Mouse (Mus musculus) gastrocnemius, adult 2 months (tissue): ENCODE measurements around the gene Qtrt1. TPM values are rescaled to one million over a fixed set of nuclear protein-coding genes. Genes with fewer than 3 reads are reported as not detected.
"Not testable (repeated sequence)": the region's sequence is repeated elsewhere in the genome, so short reads cannot be mapped to it uniquely, and the experiment has no call there.

Experiments used
- DNase-seq: peaks from one replicate; pipeline ENCODE4 v3.0.0; 2022
- H3K27ac ChIP-seq: fragments of 200-600 bp; 2 replicates; pipeline ENCODE4 v1.8.1; 2022; ENCODE audit warnings: mild to moderate bottlenecking
- H3K4me3 ChIP-seq: fragments of 200-600 bp; 2 replicates; pipeline ENCODE4 v1.8.1; 2022; ENCODE audit warnings: mild to moderate bottlenecking, moderate library complexity
- CTCF ChIP-seq: fragments of 200-600 bp; IDR thresholded peaks from 2 replicates; pipeline ENCODE4 v1.8.1; 2022; ENCODE audit warnings: antibody characterized with exemption, mild to moderate bottlenecking, moderate library complexity
- intact Hi-C: fragments of 180-260 bp; cut with DNase I; formaldehyde crosslinking; loops from one replicate; pipeline ENCODE4 v1.15.1; 2025
- total RNA-seq, 2 experiments: library from RNA; stranded (reverse); gene quantifications; 2 replicates each; pipeline ENCODE4 v1.2.3; 2021

Gene Qtrt1
- total RNA-seq, 2 experiments from 2014 or later: 7.0 to 8.4 TPM

DNA sequence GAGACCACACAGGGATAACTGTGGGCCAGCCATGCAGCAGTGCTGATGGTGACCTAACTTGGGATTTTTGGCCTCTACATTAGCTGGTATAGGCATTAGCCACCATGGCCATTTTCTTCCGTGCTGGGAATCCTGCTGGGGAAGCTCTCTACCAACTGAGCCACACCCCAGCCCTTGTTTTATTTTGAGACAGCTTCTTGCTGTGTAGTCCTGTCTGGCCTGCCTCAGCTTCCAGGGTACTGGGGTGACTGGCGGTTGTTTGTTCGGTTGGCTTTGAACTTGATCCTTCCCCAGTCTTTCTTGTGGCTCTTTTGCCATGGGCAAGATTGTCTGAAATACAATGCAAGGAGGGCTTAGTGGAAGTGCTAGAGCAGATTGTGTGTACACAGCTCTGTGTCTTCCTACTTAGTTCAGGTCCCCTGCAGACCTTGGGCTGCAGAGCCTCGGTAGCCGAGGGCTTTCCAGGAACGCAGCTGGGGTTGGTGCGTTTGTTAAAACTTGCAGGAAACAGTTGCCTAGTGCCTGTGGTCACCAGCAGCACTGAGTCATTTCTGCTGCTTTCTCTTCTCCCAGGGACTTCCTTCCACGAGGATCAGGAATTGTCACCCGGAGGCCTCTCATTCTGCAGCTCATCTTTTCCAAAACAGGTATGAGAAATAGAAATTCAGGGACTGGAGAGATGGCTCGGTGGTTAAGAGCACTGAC lies 45.4 kb downstream of the Qtrt1 start:
- H3K4me3 ChIP-seq: no peak overlapping the region
- no peak for TF ChIP-seq CTCF
- peak overlapping the region; percentile 28; the same call in 1 of the 2 replicates for H3K27ac ChIP-seq
- DNase-seq: no peak
- intact Hi-C loops: no loop called here

DNA sequence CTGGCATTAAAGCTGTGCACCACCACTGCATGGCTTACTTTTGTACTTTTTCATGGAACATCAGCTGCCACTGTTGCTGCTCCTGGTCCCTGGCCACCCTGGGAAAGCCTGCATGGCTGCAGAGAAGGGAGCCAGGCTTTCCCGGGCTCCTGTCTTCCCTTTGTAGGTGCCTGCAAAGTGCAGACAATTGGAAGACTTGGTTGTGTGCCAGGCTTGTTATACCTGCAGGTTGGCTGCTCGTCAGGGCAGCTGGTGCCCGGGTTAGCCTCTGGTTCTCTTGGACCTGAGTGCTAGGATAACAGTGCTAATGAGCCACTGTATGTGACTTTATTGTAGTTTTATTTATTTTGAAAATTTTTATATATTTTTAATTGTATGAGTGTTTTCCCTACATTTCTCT lies 47.2 kb downstream of the Qtrt1 start:
- intact Hi-C loops: no loop called here
- TF ChIP-seq CTCF: no peak
- Histone ChIP-seq H3K27ac (no peak overlapping the region), H3K4me3 (no peak overlapping the region)
- DNase-seq: no peak

DNA sequence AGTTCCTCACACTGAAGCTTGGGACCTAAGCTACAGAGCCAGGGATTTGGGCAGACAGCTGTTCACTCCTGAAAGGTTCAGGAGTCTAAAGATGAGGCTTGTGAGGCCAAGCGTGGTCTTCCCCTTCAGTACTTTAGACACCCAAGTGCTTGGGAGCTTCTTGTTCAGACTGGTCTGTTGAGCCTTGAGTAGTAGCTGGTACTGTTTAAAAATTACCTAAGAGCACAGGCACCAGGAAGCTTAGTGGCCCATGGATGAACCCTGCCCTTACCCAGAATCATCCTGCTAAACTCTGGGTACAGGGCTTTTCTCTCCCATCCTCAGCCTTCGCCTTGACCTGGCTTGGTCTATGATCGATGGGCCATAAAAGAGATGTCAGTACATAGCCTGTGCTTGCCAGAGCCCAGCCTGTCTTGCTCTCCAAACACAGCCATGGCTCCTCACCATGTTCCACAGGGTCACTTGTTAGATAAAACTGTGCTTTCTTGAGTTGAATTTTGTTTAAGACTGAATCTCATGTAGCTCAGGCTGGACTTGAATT lies 48.8 kb downstream of the Qtrt1 start:
- Histone ChIP-seq H3K4me3 (no peak overlapping the region), H3K27ac (0 out of 2 replicates have a peak overlapping the region, but pooled peaks have one; percentile 6)
- no peak for TF ChIP-seq CTCF
- no peak for DNase-seq
- intact Hi-C loops: no loop called here

DNA sequence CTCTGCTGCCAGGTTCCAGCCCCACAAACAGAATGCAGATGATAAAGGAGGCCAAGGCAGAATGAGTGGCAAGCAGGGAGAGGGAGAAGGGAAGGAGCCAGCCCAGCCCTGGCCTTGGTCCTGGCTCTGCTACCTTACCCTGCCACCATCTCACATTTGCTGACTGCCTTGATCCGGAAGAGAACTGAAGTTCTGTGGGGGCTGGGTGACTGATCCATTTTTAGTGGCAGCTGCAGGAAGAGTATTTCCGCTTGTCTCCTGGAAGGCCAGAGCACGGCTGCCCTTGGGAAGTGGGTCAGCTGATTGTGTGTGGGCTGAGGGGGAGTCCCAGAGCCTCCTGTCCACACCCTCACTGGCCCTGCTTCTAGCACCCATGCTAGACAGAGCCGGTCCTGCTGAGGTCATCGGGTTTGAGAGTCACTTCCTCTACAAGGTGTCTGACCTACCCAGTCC lies 51.5 kb downstream of the Qtrt1 start:
- intact Hi-C loops: loop anchor here (2.0 kb wide), 1 partner anchor 38 kb away; the partner anchor contains the start of gene Dnm2
- peak overlapping the region; percentile 95 for H3K27ac ChIP-seq
- TF ChIP-seq CTCF: no peak
- H3K4me3 ChIP-seq: peak overlapping the region; percentile 53
- DNase-seq: peak; percentile 84

DNA sequence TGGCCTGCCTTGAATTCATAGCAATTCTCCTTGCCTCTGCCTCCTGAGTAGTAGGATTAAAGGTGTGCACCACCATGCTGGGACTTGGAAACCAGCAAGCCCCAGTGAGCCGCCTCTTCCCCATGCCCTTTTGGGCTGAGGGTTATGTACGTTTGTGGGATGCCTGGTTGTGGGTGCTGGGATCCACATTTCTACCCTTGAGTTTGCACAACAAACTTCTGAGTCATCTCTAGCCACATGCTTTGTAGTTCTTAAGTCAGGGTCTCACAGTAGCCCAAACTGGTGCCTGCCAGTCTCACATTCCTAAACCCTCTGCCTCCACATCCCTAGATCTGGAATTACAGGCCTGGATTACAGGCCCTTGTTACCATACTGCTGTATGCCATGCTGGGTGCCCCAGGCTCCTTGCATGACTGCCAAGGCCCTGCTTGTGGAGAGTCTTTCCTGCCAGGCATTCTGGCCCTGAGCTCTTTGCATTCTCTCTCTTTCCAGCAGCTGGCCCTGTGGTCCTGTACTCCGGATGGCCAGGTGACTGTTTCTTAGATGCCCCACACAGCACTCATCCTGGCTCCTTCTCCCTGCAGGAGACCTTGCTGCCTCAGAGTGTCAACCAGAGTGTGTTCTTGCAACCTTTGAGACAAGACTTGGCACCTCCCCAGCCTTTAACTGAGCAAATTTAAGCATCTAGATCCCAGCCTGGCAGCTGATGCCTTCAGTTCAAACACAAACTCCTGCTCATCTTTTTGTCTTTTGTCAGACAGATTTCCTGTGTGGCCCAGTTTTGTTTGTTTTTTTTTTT lies 52.3 kb downstream of the Qtrt1 start:
- TF ChIP-seq CTCF: no peak

DNA sequence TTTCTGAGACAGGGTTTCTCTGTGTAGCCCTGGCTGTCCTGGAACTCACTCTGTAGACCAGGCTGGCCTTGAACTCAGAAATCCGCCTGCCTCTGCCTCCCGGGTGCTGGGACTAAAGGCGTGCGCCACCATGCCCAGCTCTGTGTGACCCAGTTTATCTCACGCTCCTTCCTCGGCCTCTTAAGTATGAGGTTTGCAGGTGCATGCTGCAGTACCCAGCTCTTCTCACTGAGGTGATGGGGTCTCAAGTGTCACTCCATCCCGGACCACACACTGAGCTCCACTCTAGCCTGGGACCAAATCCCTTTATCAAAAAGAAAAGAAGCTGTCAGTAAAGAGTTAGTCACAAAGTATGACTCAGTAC lies 52.9 kb downstream of the Qtrt1 start:
- H3K4me3 ChIP-seq, DNase-seq, intact Hi-C loops: not testable (repeated sequence)
- H3K27ac ChIP-seq: peak overlapping the region; percentile 95; the same call in 1 of the 2 replicates

More for the DNA sequence above, 52.3 kb downstream of the Qtrt1 start:
- intact Hi-C loops: loop anchor here (2.0 kb wide), 1 partner anchor 39 kb away; the partner anchor contains the start of gene Dnm2
- Histone ChIP-seq H3K27ac (peak overlapping the region; percentile 95), H3K4me3 (peak overlapping the region; percentile 53)
- peak; percentile 39 for DNase-seq

DNA sequence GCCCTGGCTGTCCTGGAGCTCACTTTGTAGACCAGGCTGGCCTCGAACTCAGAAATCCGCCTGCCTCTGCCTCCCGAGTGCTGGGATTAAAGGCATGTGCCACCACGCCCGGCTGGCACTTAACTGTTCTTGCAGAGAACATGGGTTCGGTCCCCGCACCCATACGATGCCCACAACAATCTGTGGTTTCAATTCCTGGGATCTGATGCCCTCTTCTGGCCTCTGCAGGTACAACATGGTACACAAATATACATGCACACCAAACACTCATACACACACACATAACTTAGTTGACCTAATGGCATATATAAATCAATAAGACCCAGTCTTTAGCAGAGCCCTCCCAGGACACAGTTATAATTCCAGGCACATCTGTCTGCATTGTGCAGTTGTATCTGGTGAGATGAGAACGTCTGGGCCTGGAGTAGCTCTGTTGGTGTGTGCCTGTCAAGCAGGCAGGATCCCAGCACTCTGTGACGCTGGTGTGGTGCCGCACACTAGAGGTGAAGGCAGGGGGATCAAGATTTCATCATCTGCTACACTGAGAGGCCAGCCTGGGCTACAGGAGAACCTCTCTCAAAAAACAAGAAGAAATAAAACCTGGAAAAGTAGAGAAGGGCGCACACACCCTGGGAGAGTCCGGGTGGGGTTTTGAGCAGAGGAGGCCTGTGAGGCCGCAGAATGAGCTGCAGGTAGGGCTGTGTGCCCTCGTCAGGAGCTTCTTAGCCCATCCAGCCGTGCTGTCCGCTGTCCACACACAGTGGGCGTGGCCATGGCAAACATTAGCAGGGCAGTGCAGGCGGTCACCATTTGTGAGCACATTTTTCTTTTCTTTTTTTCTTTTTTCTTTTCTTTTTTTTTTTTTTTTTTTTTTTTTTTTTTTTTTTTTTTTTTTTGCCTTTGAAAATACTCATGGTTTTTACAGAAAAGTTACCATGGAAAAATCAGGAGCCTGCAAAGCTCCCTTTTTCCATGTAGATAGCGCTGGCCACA lies 57.7 kb downstream of the Qtrt1 start:
- peak; percentile 79 for TF ChIP-seq CTCF
- DNase-seq: peak; percentile 64
- no peak overlapping the region for H3K4me3 ChIP-seq
- intact Hi-C loops: loop anchor here (2.0 to 5.0 kb wide), 2 partner anchors 53 to 172 kb away; no protein-coding TSS in a partner anchor
- H3K27ac ChIP-seq: no peak overlapping the region

Other genes with a start within 250 kb of the Qtrt1 start
- 10 to 100 TPM; 39.0 to 66.8 TPM for gene Pde4a, start 246.1 kb upstream of the Qtrt1 start, total RNA-seq
- gene Keap1, start 172.5 kb upstream of the Qtrt1 start, total RNA-seq: 10 to 100 TPM; 51.3 to 62.3 TPM
- gene S1pr5, start 163.4 kb upstream of the Qtrt1 start, total RNA-seq: under 1 TPM; 0.15 to 0.33 TPM
- gene Atg4d, start 146.5 kb upstream of the Qtrt1 start, total RNA-seq: 10 to 100 TPM; 68.0 to 77.4 TPM
- 10 to 100 TPM; 11.0 to 12.6 TPM for gene Kri1, start 123.9 kb upstream of the Qtrt1 start, total RNA-seq
- 1 to 10 TPM; 8.6 to 9.1 TPM for gene Cdkn2d, start 120.4 kb upstream of the Qtrt1 start, total RNA-seq
- not detected for gene Ap1m2, start 99.5 kb upstream of the Qtrt1 start, total RNA-seq
- gene Slc44a2, start 91.1 kb upstream of the Qtrt1 start, total RNA-seq: 100 to 1,000 TPM; 168 to 178 TPM
- gene Ilf3, start 44.0 kb upstream of the Qtrt1 start, total RNA-seq: 10 to 100 TPM; 21.2 to 25.2 TPM
- gene Dnm2, start 13.1 kb downstream of the Qtrt1 start, total RNA-seq: 10 to 100 TPM; 38.2 to 41.8 TPM
- gene Tmed1, start 98.4 kb downstream of the Qtrt1 start, total RNA-seq: 10 to 100 TPM; 28.9 to 35.8 TPM
- 1 to 10 TPM in 1 of 2 experiments, under 1 TPM in 1; 0.74 to 1.3 TPM for gene AB124611, start 114.3 kb downstream of the Qtrt1 start, total RNA-seq
- gene Carm1, start 135.1 kb downstream of the Qtrt1 start, total RNA-seq: 10 to 100 TPM; 54.6 to 57.2 TPM
- gene Timm29, start 180.9 kb downstream of the Qtrt1 start, total RNA-seq: 10 to 100 TPM; 44.1 to 48.3 TPM
- 1 to 10 TPM; 5.8 to 6.9 TPM for gene Yipf2, start 181.0 kb downstream of the Qtrt1 start, total RNA-seq
- gene Smarca4, start 204.3 kb downstream of the Qtrt1 start, total RNA-seq: 10 to 100 TPM; 39.0 to 40.7 TPM